Mouse (Mus musculus) spleen, postnatal 14 days (tissue): ENCODE measurements at regions not wholly inside any gene's neighbourhood (a gene's known extent, or its start where the extent isn't known, plus 50 kb on each side); places are given as distances from the start of the nearest gene placed in this dataset.
"Not testable (repeated sequence)": the region's sequence is repeated elsewhere in the genome, so short reads cannot be mapped to it uniquely, and the experiment has no call there.

Experiments used
- DNase-seq, 2 experiments: peaks; one replicate each; pipeline ENCODE4 v3.0.0; 2021 to 2022; ENCODE audit warnings: low spot score in 2 of 2

- DNase-seq = no peak
Observed at GRCm38 (mm10) chr6:53233777-53234176, 53.3 kb upstream of the Creb5 start.

- DNase-seq = no peak
Observed at GRCm38 (mm10) chr6:53232616-53233015, 54.5 kb upstream of the Creb5 start.

- DNase-seq = no peak
Observed at GRCm38 (mm10) chr6:53229350-53229749, 57.7 kb upstream of the Creb5 start.

GRCm38 (mm10) chr6:53222104-53222503, 65.0 kb upstream of the Creb5 start:
- no peak for DNase-seq

- no peak for DNase-seq
Observed at GRCm38 (mm10) chr6:53221668-53222005, 65.4 kb upstream of the Creb5 start.

GRCm38 (mm10) chr6:53220784-53221667, 66.0 kb upstream of the Creb5 start:
- DNase-seq = no peak

GRCm38 (mm10) chr6:53218871-53219286, 68.2 kb upstream of the Creb5 start:
- DNase-seq = no peak

GRCm38 (mm10) chr6:53217234-53218015, 69.6 kb upstream of the Creb5 start:
- DNase-seq = peak in 1 of 2 experiments; percentile 6

- DNase-seq = no peak
Observed at GRCm38 (mm10) chr6:53216715-53217114, 70.4 kb upstream of the Creb5 start.

- DNase-seq = no peak
Observed at GRCm38 (mm10) chr6:53211420-53211819, 75.7 kb upstream of the Creb5 start.

GRCm38 (mm10) chr6:53209398-53209797, 77.7 kb upstream of the Creb5 start:
- DNase-seq = no peak

- DNase-seq = no peak
Observed at GRCm38 (mm10) chr6:53208474-53208873, 78.6 kb upstream of the Creb5 start.

GRCm38 (mm10) chr6:53207781-53208180, 79.3 kb upstream of the Creb5 start:
- no peak for DNase-seq

GRCm38 (mm10) chr6:53207361-53207760, 79.7 kb upstream of the Creb5 start:
- DNase-seq = no peak

GRCm38 (mm10) chr6:53201281-53201956, 85.7 kb upstream of the Creb5 start:
- DNase-seq = no peak

GRCm38 (mm10) chr6:53199474-53199873, 87.6 kb upstream of the Creb5 start:
- no peak for DNase-seq

- DNase-seq = not testable (repeated sequence)
Observed at GRCm38 (mm10) chr6:53182131-53182530, 104.9 kb upstream of the Creb5 start.

GRCm38 (mm10) chr6:53164423-53164841, 96.0 kb upstream of the Jazf1 start:
- no peak for DNase-seq

GRCm38 (mm10) chr6:53163091-53163490, 94.7 kb upstream of the Jazf1 start:
- no peak for DNase-seq

GRCm38 (mm10) chr6:53161627-53162026, 93.2 kb upstream of the Jazf1 start:
- no peak for DNase-seq

- no peak for DNase-seq
Observed at GRCm38 (mm10) chr6:53154621-53155020, 86.2 kb upstream of the Jazf1 start.

GRCm38 (mm10) chr6:53147478-53147877, 79.0 kb upstream of the Jazf1 start:
- DNase-seq = no peak
